In the genomic region with DNA sequence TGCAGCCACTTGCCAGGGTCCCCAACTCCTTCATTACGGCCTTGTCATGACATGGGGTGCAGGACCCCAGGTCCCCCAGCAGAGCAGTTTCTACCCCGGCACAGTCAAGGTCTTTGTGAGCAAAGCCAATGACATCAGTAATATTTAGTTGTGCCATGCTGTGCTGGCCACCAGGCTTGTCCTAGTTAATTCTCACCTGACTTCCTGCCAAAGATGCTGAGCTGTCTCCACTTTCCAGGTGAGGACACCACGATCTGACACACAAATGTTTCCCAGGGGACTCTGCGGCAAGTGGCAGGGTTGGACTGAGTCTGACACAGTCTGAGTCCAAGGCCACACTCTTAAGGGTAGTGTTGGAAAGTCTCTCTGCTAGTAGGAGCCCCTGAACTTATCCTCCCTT, we compare ENCODE assay signal across 14 mouse cellular contexts. TPM values are rescaled to one million over a fixed set of nuclear protein-coding genes. Genes with fewer than 3 reads are reported as not detected.
DNase-seq lines count a peak whose midpoint lies in the region; ATAC-seq lines count a peak whose summit lies in the region.
"Had no signal": no experiment of that assay in that cellular context is flagged by ENCODE, and none has a peak within 500 bp of the region (broad histone marks: within the 10 kb centered on the region; RNA-seq: fewer than 3 reads in every experiment).

Dscaml1 (plus strand) TSS at position 173 of the 400 bp plus-strand sequence.

- 79% methylated on average over 4 of the region's 4 CpGs for WGBS in hindbrain, embryonic 13.5 days
- 85% methylated on average over 4 of the region's 4 CpGs for WGBS in hindbrain, embryonic 10.5 days
- 71% methylated on average over 4 of the region's 4 CpGs for WGBS in heart, embryonic 12.5 days

- no peaks in the 10 kb centered on the region for H3K9me3 ChIP-seq in hindbrain, embryonic 13.5 days
- H3K9me3 ChIP-seq in hindbrain, embryonic 10.5 days = no peaks in the 10 kb centered on the region
- H3K9me3 ChIP-seq in heart, embryonic 12.5 days (replicated peaks) = no peaks in the 10 kb centered on the region
- H3K9me3 ChIP-seq: limb, embryonic 13.5 days had no signal

- no peak for ATAC-seq in hindbrain, embryonic 13.5 days (ENCODE audit: low FRiP score)
- no peak for ATAC-seq in heart, embryonic 12.5 days (ENCODE audit: insufficient number of reproducible peaks, low FRiP score)

- peaks cover 17% of the 10 kb centered on the region for H3K4me1 ChIP-seq in hindbrain, embryonic 13.5 days (replicated peaks)
- peaks cover 17% of the 10 kb centered on the region for H3K4me1 ChIP-seq in hindbrain, embryonic 10.5 days (replicated peaks)
- H3K4me1 ChIP-seq in heart, embryonic 12.5 days (replicated peaks) = peaks cover 16% of the 10 kb centered on the region

- no peak within 1 kb of the TSS for H3K27ac ChIP-seq in hindbrain, embryonic 13.5 days
- no peak within 1 kb of the TSS for H3K27ac ChIP-seq in hindbrain, embryonic 10.5 days
- no peak within 1 kb of the TSS for H3K27ac ChIP-seq in heart, embryonic 12.5 days (ENCODE audit: poor library complexity, severe bottlenecking)
- H3K27ac ChIP-seq: limb, embryonic 13.5 days had no signal

- H3K27me3 ChIP-seq in hindbrain, embryonic 13.5 days = peaks cover 57% of the 10 kb centered on the region
- peaks cover 58% of the 10 kb centered on the region for H3K27me3 ChIP-seq in hindbrain, embryonic 10.5 days (ENCODE audit: insufficient read depth, poor library complexity, severe bottlenecking)
- H3K27me3 ChIP-seq in heart, embryonic 12.5 days (replicated peaks) = peaks cover 65% of the 10 kb centered on the region

- DNase-seq in hindbrain, embryonic 10.5 days (ENCODE audit: low spot score) = no peak
- DNase-seq in brain, adult 2 months (ENCODE audit: low read depth, low spot score) = peak; percentile 91
- DNase-seq in cerebellum, adult 9-10 months = peak; percentile 86
- no peak for DNase-seq in left cerebral cortex, adult 8-10 months (ENCODE audit: low spot score in 2 of 2)
- DNase-seq in retina, embryonic 14.5 days (ENCODE audit: low spot score) = no peak
- no peak for DNase-seq in embryo, embryonic 10 days (ENCODE audit: low spot score)
- DNase-seq: adrenal gland, adult 2 months; gastrocnemius, postnatal 14 days; kidney, adult 9 months; lung, adult 2 months had no signal

- H3K36me3 ChIP-seq in hindbrain, embryonic 13.5 days = no peaks in the 10 kb centered on the region
- no peaks in the 10 kb centered on the region for H3K36me3 ChIP-seq in hindbrain, embryonic 10.5 days
- H3K36me3 ChIP-seq in heart, embryonic 12.5 days = no peaks in the 10 kb centered on the region
- H3K36me3 ChIP-seq: limb, embryonic 13.5 days had no signal

- H3K4me2 ChIP-seq in hindbrain, embryonic 13.5 days = no peak within 1 kb of the TSS
- H3K4me2 ChIP-seq in heart, embryonic 12.5 days = no peak within 1 kb of the TSS
- H3K4me2 ChIP-seq: limb, embryonic 13.5 days had no signal

- H3K9ac ChIP-seq in hindbrain, embryonic 13.5 days = no peak within 1 kb of the TSS
- no peak within 1 kb of the TSS for H3K9ac ChIP-seq in heart, embryonic 12.5 days
- H3K9ac ChIP-seq: limb, embryonic 13.5 days had no signal

- H3K4me3 ChIP-seq in hindbrain, embryonic 13.5 days = no peak within 1 kb of the TSS
- no peak within 1 kb of the TSS for H3K4me3 ChIP-seq in hindbrain, embryonic 10.5 days
- H3K4me3 ChIP-seq in heart, embryonic 12.5 days = no peak within 1 kb of the TSS
- H3K4me3 ChIP-seq: limb, embryonic 13.5 days had no signal

RNA-seq across cellular contexts. Expression of gene Dscaml1, which starts in this region (rescaled TPM):
- 11.1 and 11.2 TPM in 2 replicates for polyA plus RNA-seq in hindbrain, embryonic 13.5 days (2015; fragmentation: Nextera tagmentation; extraction: Ambion mirVana)
- 0.78 and 0.92 TPM in 2 replicates for polyA plus RNA-seq in hindbrain, embryonic 10.5 days (2016; fragmentation: Nextera tagmentation; extraction: Ambion mirVana)
- total RNA-seq in left cerebral cortex, adult 8-10 months (2022) = 10 to 100 TPM; 42.5 to 65.6 (median 47.0) TPM
- polyA plus RNA-seq in heart, embryonic 12.5 days (2016; fragmentation: Nextera tagmentation; extraction: Ambion mirVana) = 0.05 and 0.09 TPM in 2 replicates
- total RNA-seq: heart, postnatal 25 days had no signal

Comparison
In these comparisons a context has a peak if more than half of its experiments do, and no peak if none do; other contexts are left out.
1. DNase-seq: peak in brain, adult 2 months (single experiment) and cerebellum, adult 9-10 months (single experiment); none in hindbrain, embryonic 10.5 days (single experiment), left cerebral cortex, adult 8-10 months (0 of 2), retina, embryonic 14.5 days (single experiment) and embryo, embryonic 10 days (single experiment).